Mouse (Mus musculus) heart, postnatal 10 days (tissue): ENCODE data around the gene Thegl. TPM values are rescaled to one million over a fixed set of nuclear protein-coding genes. Genes with fewer than 3 reads are reported as not detected.
"Not testable (repeated sequence)": the region's sequence is repeated elsewhere in the genome, so short reads cannot be mapped to it uniquely, and the experiment has no call there.

Experiments used
- DNase-seq, 2 experiments: peaks; one replicate each; pipeline ENCODE4 v3.0.0; 2021
- intact Hi-C: fragments of 180-260 bp; cut with DNase I; formaldehyde crosslinking; loops from one replicate; pipeline ENCODE4 v1.15.1; 2025
- total RNA-seq, 2 experiments: library from RNA; stranded (reverse); gene quantifications; 2 replicates each; pipeline ENCODE4 v1.2.3; 2021

Thegl gene
- total RNA-seq = not detected

DNA sequence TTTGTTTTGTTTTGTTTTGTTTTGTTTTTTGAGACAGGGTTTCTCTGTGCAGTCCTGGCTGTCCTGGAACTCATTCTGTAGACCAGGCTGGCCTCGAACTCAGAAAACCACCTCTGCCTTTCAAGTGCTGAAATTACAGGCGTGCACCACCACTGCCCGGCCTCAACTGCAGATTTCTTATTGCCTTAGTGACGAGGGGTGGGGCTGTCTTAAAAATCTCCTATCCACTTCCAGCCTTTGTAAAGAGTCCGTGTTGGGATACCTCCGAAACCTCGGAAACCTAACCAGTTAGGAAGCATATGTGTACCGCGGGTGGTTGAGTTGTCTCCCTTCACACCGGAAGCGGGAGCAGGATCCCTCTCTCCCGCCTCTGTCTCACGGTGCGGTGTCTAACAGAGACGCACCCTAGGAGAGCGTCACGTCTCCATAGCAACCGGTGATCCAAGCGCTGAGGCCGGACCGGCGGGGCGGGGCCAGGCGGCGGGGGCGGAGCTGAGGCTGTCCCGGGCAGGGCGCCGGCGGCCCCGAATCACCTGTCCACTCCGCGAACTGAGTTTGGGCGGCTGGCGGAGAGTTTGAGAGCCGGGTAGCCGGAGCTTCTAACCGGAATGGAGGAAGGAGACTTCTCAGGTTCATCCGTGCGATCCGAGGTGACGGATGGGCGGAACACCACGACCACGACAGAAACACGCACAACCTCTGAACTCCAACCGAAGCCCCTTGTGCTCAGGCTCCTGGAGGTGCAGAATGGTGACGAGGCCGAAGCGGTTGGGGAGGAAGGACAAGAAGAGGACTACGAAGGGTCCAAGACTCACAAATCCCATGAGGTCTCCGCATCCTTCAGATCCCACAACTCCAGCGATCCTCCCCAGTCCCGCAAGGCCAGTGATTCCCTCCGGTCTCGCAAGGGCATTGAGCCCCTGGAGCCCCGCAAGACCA lies at the start of gene Thegl:
TSS of gene Thegl (plus strand) at position 480 of the 939 bp plus-strand sequence.
- peak; percentile 75 to 79 for DNase-seq
- intact Hi-C loops = no loop called here

DNA sequence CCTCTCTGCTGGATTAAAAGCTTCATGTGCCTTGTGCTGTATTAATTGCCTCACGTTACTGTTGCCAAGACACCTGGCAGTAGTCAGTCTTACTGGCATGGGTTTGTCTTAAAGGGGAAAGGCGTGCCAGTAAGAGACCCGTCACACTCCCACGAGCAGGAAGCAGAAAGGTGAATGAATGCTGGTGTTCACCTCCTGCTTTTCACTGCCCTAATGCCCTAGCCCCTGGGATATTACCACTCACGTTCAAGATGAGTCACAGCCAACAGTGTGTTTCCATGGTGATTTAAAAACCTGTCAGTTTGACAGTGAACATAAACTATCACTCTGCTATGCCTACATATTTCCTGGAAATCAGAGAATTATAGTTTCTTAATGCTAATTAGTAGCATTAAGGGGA lies 46.6 kb upstream of the Thegl start:
- intact Hi-C loops = no loop called here
- no peak for DNase-seq

DNA sequence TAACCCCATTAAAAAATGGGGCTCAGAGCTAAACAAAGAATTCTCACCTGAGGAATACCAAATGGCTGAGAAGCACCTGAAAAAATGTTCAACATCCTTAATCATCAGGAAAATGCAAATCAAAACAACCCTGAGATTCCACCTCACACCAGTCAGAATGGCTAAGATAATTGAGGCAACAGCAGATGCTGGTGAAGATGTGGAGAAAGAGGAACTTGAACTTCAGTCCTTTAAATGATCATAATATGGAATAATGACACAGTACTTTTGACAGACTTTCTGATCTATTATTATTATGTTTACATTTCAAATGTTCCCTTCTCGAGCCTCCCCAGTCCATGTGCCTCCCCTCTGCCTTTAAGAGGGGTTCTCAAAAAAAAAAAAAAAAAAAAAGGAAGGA lies 44.7 kb upstream of the Thegl start:
- intact Hi-C loops = loop anchor here (10.0 kb wide), 1 partner anchor 386 kb away; the partner anchor contains the start of gene Cep135
- DNase-seq = not testable (repeated sequence)

DNA sequence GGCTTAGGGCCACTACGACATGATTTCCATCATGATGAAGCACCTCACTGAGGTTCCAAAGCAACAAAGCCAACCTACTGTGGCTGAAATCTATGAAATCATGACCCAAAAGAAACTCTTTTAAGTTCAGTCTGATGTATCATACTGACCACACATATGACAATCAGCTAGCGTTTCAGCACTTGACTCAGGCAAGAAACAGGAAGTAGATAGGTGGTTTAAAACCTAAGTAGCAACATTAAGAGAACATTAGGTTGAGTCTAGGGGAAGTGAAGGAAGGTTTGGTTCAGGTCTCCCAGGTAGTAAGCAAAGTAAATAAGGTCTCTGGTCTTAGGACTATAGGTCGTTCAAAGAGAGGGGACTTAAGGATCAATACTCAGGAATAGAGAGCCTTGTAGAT lies 42.3 kb upstream of the Thegl start:
- intact Hi-C loops = loop anchor here (10.0 kb wide), 1 partner anchor 389 kb away; the partner anchor contains the start of gene Cep135
- no peak for DNase-seq

DNA sequence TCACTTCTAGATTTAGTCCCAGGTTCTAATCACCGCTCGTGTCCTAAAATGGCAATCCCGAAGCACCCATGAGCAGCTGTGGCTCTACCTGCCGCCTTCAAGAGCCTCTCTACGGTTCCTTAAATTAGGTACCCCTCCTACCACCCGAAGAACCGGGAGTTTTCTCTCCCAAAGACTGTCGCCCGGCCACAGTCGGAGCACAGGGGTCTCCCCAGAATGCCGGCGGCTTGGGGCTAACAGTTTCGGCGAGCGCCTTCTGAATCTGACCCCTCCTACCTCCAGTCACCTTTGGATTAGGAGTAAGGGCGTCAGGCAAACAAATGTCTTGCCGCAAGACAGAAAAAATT lies 41.6 kb upstream of the Thegl start:
- intact Hi-C loops = loop anchor here (2.0 to 10.0 kb wide), 2 partner anchors 69 to 389 kb away; partner anchors contain the start of genes Aasdh and Cep135
- no peak for DNase-seq

DNA sequence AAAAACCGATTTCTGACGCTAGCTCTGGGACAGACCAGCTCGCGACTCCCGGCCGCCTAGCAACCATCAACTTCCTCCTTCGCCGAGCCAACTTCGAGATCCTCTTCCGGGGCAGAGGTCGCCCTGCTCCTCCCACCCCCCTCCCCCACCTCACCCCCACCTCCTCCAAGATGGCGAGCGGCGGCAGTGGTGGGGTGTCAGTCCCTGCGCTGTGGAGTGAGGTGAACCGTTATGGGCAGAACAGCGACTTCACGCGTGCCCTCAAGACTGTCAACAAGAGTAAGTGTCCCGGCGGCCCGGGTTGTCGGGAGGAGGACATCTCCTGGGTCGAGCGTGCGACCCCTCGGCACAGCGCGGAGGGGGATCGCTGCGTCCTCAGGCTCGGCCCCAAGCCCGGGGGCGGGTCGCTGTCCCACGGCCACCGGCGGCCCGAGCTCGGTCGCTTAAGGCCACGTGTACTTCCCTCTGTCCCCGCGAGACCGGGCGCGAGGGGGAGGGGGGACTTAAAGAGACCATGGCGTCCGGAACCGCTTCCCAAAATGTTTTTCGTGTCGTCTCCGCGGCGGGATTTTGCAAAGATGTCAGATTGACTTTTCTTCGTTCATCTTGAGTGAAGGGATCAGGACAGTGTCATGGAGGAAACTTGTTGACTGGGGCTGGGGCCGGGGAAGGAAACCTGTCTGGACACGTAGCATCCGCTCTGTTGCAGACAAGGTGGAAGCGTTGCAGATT lies 41.1 kb upstream of the Thegl start, which contains the start of gene Srp72:
TSS of gene Srp72 (plus strand) at position 130 of the 732 bp plus-strand sequence.
- intact Hi-C loops = loop anchor here (2.0 to 10.0 kb wide), 2 partner anchors 70 to 390 kb away; partner anchors contain the start of genes Aasdh and Cep135
- peak; percentile 86 to 91 for DNase-seq

DNA sequence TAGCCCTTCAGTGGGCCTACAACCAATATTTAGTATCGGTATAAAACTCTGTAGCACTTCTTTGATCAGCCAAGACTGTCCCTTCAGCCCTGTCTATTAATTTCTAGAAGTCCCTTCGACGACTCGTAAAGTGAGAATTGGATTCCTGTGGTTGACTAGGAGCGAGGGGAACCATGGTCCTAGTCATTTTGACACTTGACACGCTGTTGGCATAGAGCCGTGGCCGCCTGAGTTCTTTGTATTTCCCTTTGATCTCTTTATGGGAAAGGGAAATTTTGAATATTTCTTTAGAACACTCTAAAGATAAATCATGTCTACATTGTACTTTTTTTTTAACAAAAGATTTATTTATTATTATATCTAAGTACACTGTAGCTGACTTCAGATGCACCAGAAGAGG lies 40.1 kb upstream of the Thegl start:
- DNase-seq = no peak
- intact Hi-C loops = loop anchor here (2.0 to 10.0 kb wide), 2 partner anchors 71 to 391 kb away; partner anchors contain the start of genes Aasdh and Cep135

DNA sequence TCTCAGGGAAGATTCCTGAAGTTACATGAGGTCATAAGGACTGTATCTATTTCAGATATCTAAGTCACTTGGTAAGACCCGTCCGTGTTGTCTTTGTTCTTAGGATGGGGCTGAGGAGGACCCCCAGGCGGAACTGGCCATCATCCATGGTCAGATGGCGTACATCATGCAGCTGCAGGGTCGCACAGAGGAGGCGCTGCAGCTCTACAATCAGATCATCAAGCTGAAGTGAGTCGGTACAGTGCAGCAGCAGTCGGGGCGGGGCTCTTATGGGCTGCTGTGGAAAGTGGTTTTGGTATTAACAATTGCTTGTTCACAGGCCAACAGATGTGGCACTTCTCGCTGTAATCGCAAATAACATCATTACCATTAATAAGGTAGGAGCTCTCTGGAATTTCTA lies 31.8 kb upstream of the Thegl start:
- intact Hi-C loops = no loop called here
- DNase-seq = no peak

DNA sequence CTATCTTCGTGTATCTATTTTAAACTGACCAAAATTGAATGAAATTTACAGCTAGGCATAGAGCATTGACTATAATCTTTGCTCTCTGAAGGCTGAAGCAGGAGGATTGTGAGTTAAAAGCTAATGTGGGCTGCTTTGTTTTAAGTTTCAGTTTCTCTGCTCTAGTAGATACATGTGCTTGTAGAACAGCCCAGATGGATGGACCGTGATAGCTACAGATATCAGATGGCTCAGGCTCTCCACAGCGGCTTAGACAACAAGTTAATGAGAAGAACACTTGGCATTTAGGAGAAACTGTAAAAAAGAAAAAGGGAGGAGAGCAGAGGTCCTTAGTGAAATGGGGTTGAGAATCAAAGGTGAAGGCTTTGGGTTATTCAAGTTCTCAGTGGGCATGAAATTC lies 25.0 kb upstream of the Thegl start:
- no peak for DNase-seq
- intact Hi-C loops = no loop called here

DNA sequence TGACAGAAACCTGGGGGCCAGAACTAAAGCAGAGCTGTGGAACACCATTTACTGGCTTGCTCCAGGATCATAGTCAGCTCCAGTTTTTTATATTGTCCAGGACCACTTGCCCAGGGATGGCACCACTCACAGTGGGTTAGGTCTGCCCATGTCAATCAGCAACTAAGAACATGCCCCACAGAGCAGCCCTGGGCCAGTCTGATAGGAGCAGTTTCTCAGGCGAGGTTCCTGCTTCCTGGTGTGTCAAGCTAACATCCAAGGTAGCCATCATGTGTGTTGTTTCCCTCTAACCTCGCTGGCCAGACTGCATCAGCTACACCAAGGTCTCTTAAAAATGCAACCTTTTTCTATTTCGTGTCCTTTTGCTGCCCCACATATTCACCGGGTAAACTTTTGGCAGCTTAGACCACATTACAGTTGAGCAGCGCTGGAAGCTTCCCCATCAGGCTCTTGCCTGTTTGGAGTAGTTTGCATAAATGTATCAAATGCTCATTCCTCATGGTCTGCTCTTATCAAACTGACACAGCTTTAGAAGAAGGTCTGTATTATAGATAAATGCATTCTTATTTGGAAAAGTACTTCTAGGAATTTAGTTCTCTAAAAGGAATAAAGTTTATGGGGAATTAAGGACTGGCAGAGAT lies 22.5 kb upstream of the Thegl start:
- DNase-seq = no peak
- intact Hi-C loops = no loop called here

DNA sequence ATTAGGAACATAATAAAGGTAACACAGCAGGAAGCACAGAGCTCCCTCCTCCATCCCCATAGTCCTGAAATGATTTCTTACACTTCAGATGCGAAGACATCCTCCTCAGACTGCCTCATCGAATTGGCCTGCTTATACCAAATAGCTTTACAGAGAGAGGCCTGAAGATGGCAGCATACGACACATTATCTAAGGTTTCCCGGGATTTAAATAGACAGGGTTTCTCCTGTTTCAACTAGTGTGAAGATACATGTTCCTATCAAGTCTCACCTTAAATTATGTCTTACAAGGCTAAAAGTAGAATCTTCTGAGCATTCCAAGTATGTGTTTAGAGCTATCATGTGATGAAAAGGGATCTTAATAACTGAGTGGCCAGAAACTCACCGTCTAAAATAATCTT lies 17.4 kb upstream of the Thegl start:
- peak; percentile 29 for DNase-seq
- intact Hi-C loops = loop anchor here (1.0 to 5.0 kb wide), 3 partner anchors 64 to 219 kb away; no protein-coding TSS in a partner anchor

DNA sequence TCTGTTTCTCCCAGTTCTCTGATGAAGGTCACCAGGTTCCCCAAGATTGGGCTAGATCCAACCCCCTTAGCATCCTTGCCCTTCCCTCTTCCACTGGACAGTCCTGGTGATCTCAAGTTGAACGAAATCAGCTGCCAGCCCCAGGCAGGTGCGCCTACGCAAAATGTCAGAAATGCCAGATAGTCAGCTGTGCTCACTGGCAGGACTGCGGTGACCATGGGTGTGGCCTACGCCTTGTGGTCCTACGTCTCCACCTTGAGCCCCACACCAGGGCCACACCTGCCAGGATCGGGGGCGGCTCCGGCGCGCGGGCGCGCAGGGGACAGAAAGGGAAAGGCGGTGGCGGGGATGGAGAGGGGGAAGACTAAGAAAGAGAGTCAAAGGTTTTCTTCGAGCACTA lies 14.6 kb upstream of the Thegl start:
- intact Hi-C loops = no loop called here
- DNase-seq = no peak

DNA sequence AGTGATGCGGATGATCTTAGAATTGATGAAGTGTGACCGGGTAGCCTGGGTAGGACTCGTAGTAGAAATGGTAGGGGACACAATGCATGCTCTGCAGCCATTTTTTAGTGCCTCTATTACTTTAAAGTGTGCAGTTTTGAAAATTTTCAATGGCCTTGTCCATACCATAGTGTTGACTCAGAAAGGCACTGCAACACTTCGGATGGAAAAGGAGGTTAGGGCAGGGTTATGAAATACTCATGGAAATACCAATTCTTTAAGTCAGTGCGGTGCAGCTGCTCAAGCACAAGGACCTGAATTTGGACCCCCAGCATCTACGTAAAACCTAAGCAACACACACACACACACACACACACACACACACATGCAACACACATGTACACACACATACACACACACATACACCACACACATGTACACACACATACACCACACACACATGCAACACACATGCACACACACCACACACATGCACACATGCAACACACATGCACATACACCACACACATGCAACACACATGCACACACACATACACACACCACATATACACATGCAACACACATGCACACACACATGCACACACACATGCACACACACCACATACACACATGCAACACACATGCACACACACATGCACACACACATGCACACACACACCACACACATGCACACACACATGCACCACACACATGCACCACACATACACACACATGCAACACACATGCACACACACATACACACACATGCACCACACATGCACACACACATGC lies 11.6 kb upstream of the Thegl start, which contains the start of gene Arl9:
TSS of gene Arl9 (plus strand) at position 5 of the 771 bp plus-strand sequence.
- no peak for DNase-seq
- intact Hi-C loops = no loop called here

DNA sequence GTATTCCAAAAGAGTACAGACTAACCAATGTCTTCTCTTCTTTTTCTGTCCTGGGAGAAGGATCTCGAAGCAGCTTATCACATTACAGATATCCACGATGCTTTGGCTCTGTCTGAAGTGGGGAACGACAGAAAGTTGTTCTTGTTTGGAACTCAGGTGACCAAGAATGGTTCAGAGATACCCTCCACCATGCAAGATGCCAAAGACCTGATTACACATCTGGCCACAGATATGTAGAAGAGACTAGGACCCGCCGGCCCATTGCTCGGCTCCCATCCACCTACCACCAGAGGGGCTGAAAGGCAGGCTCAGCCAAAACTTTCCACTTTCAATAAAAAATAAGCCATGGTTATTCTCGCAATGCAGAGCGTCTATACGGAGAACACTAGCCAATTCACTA lies 5.5 kb upstream of the Thegl start:
- intact Hi-C loops = no loop called here
- no peak for DNase-seq

DNA sequence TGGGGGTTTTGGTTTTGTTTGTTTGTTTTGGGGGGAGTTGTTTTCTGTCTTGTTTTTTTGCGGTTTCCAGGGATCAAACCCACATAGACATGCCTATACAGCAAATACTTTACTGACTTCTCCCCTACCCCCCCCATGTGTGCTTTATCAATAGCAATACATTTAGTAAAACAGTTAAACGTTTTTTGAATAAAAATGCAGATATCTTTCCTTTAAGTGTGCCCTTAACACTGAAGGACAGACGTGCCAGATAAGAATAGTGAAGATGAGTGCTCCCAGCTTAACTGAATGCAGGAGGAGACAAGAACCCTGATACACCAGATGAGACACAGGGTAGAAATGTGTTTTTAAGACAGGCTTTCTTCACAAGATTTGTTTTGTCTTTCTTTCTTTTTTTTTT lies 4.7 kb upstream of the Thegl start:
- DNase-seq = no peak
- intact Hi-C loops = no loop called here

DNA sequence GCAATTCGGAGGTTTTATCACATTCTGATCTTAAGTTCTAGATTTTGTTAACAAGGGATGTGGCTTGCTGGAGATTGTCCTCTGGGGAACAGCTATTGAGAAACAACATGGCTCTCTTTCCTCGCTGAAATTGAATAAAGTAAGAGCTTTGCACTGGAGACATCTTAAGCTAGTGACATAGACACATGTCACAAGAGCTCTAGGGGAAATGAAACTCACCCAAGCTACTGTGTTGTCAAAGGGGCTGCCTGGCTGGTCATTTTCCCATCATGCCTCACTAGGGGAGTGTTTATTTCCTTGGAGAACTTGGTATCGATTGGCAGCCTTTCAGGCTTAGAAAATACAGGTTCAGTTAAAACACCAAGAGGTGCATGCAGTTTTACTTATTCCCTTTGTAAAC lies 2.7 kb upstream of the Thegl start:
- no peak for DNase-seq
- intact Hi-C loops = no loop called here

DNA sequence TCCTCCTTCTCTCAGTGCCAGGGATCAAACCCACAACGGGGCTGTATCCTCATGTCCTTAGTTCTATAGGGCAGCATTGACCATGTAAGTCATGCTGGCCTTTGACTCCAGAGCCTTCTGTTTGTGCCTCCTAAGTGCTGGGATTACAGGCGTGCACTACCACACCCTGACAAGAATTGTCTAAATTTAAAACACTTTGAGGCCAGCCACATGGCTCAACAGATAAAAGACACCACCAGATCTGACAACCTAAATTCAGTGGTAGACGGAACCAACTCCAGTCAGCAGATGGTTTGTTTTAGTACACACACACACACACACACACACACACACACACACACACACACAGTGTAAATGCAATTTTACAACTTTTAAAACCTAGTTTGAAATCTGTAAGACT lies 12.2 kb downstream of the Thegl start:
- no peak for DNase-seq
- intact Hi-C loops = loop anchor here (2.0 kb wide), 1 partner anchor 189 kb away; no protein-coding TSS in a partner anchor

DNA sequence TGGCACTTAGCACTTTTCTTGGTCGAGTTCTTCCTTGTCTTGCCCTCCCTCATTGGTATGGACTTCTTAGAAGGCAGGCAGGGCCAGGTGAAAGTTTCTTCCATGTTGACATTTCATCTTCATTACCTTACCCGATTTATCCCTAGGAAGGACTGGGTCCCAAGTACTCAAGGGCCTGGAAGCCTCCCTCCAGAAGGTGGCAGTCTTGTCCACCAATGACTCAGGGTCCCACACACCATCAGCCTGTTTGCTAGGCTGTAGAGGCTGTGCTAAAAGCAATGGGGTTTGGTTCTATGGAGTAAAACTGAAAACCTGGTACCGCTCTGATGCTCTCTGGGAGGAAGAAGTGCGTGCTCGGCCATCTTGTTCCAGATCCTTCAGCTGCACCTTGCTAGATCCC lies 13.9 kb downstream of the Thegl start:
- peak; percentile 57 to 71 for DNase-seq
- intact Hi-C loops = loop anchor here (1.0 to 2.0 kb wide), 2 partner anchors 141 to 187 kb away; no protein-coding TSS in a partner anchor

DNA sequence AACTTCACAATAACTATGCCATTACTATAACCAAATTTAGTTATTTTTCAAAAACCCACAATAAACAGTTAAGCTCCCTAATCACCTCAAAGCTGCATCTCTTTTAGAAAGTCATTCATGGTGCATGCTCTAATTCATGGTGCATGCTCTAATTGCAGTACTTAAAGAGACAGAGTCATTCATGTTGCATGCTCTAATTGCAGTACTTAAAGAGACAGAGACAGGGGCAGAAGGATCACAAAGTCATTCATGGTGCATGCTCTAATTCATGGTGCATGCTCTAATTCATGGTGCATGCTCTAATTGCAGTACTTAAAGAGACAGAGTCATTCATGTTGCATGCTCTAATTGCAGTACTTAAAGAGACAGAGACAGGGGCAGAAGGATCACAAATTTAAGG lies 19.3 kb downstream of the Thegl start:
- intact Hi-C loops, DNase-seq: not testable (repeated sequence)

DNA sequence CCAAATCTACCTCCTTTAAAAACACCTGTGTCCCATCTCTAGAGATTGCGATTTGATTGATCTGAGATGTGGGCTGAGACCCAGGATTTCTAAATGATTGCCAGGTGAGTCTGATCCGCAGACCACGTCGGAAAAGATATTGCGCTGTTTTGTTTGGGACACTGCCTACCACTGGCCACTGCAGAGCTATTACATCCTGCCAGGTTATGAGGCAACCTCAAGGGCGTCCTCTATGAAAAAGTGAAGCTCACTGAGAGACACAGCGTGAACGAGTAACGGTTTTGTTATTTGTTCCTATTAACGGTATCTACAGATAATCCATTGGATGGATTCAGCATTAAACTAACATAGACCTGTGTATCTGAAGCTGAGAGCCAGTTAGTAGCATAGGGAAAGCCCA lies 22.6 kb downstream of the Thegl start:
- intact Hi-C loops = no loop called here
- no peak for DNase-seq
